Mouse (Mus musculus) cortical plate, adult 2 months (tissue): ENCODE results near the gene Snx21.

Experiments
- CTCF ChIP-seq: fragments of 200-500 bp; IDR thresholded peaks from 2 replicates; pipeline ENCODE4 v1.5.1; 2011; ENCODE audit warnings: mild to moderate bottlenecking, control low read depth, low read length; ENCODE audit not compliant: insufficient read depth; ENCODE audit errors: extremely low read depth
- POLR2A ChIP-seq: fragments of 200-500 bp; IDR thresholded peaks from 2 replicates; pipeline ENCODE4 v1.6.1; 2011; ENCODE audit warnings: mild to moderate bottlenecking, low read length, control low read depth; ENCODE audit not compliant: insufficient read depth; ENCODE audit errors: extremely low read depth

GRCm38 (mm10) chr2:164823969-164824368, 38.3 kb downstream of the Snx21 start:
- no peak for TF ChIP-seq POLR2A
- TF ChIP-seq CTCF, result no peak
